Mouse (Mus musculus) gonadal fat pad, adult 2 months (tissue): ENCODE results near the gene Slc2a9. TPM values are rescaled to one million over a fixed set of nuclear protein-coding genes. Genes with fewer than 3 reads are reported as not detected.

ENCODE experiments used
- DNase-seq: peaks from one replicate; pipeline ENCODE4 v3.0.0-alpha.2; 2012; ENCODE audit warnings: low read depth
- polyA plus RNA-seq: library from polyadenylated mRNA; depleted of rRNA; stranded (reverse); fragments of >200 nt; gene quantifications from 2 replicates; pipeline ENCODE4 v1.2.3, GENCODE M21; 2012

The Slc2a9 gene
- polyA plus RNA-seq, 1 experiment, result 7.8 TPM

- DNase-seq, result no peak
These were observed 32.9 kb downstream of the Slc2a9 start for GRCm38 (mm10) chr5:38469891-38470578.

DNA sequence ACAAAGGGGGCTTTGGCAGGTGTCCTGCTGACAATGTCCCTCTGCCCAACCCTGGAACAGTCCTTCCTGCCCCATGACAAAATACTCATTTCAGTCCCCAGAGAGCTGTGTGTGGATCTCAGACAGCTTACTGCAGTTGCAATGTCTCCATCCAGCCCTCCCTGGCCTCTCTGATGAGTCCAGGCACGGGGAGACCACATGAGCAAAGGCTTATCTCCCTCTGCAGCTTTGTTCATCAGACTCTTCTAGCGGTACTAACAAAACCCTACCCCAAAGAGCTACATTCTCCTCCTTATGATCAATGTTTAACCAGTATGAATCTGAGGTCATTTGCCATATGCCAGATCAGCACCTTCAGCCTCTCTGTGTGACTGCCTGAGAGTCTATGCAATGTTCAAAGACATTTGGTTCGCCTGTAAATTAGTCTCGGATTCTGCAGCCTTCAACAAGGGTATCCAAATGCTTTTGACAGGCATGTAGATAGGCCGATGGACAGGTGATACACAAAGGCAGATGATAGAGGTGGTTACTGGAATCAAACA, 36.3 kb downstream of the Slc2a9 start:
- DNase-seq, result no peak

DNA sequence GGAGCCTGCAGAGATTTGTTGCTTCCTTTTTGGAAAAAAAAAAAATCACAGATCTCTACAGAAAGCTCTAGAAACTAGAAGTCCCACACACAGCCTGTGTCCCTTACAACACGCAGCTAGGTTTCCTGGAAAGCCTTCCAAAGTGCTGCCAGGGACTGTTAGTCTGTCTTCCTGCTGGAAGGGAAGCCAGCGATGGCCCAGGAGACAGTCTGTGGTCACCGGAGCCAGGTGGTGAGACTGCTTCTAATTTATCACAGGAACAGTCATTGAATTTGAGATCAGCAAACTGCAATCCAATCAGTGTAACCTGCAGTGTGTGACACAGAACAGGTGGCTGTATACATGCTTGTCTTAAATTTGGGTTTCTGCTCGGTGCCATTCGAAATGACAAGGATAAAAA, 41.7 kb downstream of the Slc2a9 start:
- DNase-seq, result no peak

- DNase-seq, result no peak
These were observed 52.0 kb downstream of the Slc2a9 start for GRCm38 (mm10) chr5:38450936-38451335.

GRCm38 (mm10) chr5:38449607-38450006, 53.3 kb downstream of the Slc2a9 start:
- no peak for DNase-seq

GRCm38 (mm10) chr5:38448121-38448520, 54.8 kb downstream of the Slc2a9 start:
- DNase-seq, result no peak

DNA sequence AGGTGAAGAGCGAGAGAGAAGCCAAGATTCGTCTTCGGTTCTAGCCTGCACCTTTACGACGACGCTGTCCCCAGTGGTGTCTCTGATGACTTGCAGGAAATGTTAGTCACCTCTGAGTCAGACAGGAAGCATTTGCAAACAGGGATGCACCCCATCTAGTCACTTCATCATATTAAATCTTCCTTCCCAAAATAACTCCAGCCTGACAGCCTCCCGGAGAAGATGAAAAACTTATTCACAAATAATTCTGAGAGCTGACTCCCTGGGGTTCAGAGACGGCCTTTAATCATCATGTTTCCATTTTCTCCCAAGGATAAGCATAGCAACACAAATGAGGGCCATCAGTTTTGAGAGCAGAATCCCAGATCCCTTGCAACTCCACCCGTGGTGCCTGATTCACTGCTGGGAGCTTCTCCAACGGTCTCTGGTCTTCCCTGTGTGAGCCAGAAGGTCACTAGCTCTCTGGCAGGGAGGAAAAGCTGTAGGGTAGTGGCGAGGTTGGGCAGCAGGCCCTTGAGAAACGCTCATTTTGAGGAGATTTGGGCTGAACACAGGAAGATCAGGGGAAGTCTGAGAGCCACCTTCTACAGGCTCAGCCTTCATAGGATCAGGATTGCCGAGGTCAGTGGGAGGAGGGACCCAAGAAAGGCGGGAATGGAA, 56.5 kb downstream of the Slc2a9 start:
- no peak for DNase-seq

- DNase-seq, result no peak
These were observed 61.7 kb downstream of the Slc2a9 start for GRCm38 (mm10) chr5:38441088-38441839.

GRCm38 (mm10) chr5:38440252-38441005, 62.5 kb downstream of the Slc2a9 start:
- DNase-seq, result no peak

DNA sequence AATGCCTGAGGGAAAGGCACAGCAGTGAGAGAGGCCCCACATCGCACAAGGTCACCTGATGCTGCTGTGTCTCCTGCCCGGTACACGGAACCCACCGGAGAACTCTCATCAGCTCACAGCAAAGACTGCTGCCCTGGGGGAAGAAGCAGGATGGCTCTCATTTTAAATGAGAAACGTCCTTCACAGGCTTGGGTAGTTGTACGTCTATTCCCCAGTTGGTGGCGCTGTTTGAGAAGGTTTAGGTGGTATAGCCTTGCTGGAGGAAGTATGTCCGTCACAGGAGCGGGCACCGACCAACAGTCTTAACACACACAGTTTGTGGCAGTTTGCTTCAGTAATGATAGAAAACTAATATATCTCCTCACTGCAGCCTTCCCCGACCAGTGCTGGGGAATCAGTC, 66.3 kb downstream of the Slc2a9 start:
- no peak for DNase-seq

DNA sequence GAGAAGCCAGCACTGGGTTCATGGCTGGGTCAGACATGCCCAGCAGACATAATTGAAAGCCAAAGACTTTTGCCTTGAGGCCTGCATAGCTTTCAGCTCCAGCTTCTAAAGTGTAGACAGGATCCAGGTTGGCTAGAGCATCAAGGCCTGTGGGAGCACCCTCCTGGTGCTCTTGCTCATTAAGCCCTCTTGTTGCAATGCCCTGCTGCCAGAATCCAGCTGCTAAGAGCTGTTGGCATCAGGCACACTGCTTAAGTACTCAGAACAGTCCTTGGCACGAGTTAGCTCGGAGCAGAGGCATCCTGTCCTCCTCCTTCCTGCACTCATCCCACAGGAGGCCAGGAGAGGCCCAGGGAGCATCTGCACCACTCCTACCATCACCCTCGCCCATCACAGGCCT, 68.1 kb downstream of the Slc2a9 start:
- DNase-seq, result no peak

DNA sequence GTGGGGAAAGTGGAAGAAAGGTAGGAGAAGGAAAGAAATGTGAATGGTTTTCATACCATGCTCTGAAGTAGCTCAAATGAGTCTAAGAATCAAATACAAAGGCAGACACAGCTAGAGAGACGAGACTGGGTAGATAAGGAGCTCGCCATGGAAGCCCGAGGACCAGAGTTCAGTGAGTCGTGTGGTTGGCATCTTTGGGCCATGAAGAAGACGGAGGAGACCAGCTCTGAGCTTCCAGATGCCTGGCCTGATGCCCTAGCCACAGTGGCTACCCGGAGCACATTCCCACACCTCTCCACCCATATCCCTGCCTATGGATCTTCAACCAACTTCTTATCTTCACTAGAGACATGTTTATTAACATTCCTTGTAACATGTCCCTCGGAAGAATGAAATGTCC, 71.7 kb downstream of the Slc2a9 start:
- DNase-seq, result no peak

DNA sequence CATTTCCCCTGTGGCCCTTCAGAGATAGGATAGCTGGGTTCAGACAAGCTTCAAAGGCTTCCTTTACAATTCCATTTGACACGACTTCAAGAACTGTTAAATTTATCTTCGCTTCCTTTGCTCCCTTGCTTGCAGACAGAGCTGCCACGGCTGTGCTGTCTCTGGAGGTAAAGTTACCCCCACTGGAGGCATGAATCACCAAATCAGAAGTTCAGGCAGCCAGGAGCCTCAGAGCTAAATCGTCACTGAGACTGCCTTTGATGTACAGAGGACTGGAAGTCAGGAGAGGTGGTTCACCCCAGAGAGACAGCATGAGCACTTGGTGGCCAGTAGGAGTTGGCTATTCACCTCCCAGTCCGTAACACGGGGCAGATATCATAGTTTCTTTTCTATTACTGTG, 73.8 kb downstream of the Slc2a9 start:
- no peak for DNase-seq

DNA sequence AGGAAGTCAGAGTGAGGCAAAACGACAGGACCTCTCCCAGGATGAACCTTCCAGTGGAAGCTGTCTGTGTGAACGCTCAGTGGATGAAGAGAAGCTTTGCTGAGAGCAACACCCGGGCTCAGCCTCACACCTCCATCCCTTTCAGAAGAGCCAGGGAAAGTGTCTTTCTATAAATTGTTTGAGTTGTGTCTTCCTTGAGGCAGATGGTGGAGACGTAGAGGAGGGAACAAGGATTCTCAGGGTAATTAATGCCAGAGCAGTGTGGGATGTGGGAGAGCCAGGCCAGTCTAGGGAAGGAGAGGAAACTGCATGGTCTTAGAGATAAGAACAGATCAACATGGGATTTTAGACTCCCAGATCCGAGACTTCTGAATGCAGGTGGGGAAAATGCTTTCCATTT, 75.2 kb downstream of the Slc2a9 start:
- no peak for DNase-seq

DNA sequence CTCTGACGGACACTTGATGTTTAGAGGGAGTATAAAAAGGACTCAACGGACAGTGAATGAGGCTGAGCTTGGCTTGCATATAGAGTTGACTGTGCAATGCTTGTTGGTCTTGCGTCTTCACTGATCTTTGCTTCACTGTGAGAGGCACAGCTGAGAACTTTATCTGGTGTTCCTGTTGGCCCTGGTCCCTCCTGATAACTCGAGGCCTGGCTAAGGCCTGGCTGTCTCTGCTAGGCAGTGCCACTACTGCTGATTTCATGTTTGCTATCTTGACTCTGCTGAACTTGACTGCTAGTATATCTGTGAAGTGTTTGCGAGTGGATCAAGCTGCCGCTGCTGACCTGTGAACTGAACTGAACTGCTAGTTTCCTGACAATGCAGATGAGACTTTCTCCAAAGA, 77.4 kb downstream of the Slc2a9 start:
- DNase-seq, result no peak

DNA sequence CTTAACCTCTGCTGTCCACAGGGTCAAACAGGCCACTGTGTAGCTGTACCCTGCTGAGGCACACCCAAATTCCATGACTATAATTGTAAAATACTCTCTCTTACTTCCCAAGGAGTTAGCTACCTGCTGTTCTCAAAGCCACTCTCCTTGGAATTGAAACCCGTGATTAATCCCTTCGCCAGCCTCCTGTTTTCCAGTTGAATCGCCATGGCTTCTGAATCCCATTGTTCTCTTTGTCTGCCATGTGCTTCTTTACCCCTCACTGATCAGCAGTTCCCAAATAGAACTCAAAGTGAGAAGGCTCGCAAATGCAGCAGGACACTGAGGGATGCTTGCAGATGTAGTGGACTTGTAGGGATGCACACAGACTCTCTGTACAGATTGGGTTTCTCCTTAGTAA, 80.5 kb downstream of the Slc2a9 start:
- no peak for DNase-seq

GRCm38 (mm10) chr5:38418799-38419198, 84.1 kb downstream of the Slc2a9 start:
- DNase-seq, result no peak

GRCm38 (mm10) chr5:38403612-38404011, 99.3 kb downstream of the Slc2a9 start:
- DNase-seq, result no peak

DNA sequence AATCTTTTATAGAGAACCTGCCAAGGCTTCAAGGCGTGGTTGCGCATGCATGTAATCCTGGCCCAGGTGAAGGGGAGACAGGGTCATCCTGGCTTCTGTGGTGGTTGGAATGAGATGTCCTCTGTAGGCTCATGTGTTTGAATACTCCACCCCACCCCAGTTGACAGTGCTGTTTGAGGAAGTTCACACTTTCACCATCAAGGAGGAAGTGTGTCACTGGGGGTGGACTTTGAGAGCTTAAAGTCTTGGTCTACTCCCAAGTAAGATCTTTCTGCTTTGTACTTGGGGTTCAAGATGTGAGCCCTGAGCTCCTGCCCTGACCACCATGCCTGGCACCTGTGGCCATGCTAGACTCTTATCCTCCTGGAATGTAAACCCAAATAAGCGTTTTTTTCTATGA, 100.7 kb downstream of the Slc2a9 start:
- no peak for DNase-seq

DNA sequence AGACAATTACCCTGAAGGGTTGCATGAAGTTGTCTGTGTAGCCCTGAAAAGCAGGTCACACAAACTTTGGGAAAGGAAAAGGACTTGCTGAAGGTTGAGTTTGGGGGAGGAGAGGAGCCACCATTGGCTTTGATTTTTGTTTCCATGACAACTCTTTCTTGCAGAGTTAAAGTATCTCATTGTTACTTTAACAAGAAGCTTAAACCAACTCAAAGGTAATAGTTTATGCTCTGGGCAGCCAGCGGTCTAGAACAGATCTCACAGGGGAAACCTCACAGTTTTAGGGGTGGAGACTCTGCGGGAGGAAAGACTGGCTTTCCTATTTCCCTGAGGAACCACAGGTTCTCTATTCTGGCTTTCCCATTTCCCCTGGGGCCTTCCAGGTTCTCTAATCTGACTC, 114.1 kb downstream of the Slc2a9 start:
- DNase-seq, result no peak

DNA sequence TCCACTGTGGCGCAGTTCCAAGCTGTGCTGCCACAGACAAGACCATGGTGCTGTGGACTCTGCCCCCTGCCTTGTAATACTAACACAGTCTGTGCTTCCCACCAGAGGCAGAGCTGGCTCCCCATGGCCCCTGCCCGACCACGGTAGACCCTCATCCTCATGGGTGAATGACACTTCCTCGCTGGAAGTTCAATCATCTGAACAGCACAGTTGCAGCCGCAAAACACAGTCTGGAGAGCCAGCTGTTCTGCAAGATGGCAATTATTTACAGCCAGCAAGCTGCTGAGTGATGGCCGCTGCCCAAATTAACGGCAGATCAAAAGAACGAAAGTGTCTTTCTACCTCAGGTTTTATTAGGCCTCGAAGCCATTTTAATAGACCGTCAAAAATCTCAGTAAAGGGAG, 114.5 kb downstream of the Slc2a9 start:
- DNase-seq, result no peak

DNA sequence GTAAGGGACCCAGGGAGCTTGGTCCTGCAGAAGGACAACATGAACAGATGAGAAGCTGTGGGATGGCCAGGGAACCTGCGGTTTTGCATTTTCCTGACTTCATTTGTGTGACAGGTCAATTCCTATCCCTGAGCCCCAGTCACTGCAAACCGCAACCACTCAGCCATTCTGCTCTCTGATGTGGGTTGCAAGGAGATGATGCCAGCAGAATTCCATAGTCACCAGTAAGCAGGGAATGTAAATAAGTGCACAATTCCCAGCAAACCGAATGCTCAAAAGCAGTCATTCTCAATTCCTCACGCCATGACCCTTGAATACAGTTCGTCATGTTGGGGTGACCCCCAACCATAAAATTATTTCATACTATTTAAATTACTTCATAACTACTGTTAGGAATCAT, 123.0 kb downstream of the Slc2a9 start:
- DNase-seq, result no peak
